Mouse (Mus musculus): Measurements from ENCODE around the gene Lrig2.

Lrig2 gene

GRCm38 (mm10) chr3:104510771-104511429 is 818 bp downstream of the Lrig2 start:
- DNase-seq: no peak

GRCm38 (mm10) chr3:104501648-104502047 is 10.1 kb downstream of the Lrig2 start:
- DNase-seq: no peak

GRCm38 (mm10) chr3:104500881-104501280 is 10.8 kb downstream of the Lrig2 start:
- peak; percentile 47 for DNase-seq

GRCm38 (mm10) chr3:104496176-104496575 is 15.5 kb downstream of the Lrig2 start:
- no peak for DNase-seq

GRCm38 (mm10) chr3:104480946-104481719 is 30.6 kb downstream of the Lrig2 start:
- no peak for DNase-seq

GRCm38 (mm10) chr3:104478056-104478455 is 33.7 kb downstream of the Lrig2 start:
- DNase-seq: no peak

GRCm38 (mm10) chr3:104469421-104469820 is 42.3 kb downstream of the Lrig2 start:
- no peak for DNase-seq

- DNase-seq: no peak
These were observed 50.5 kb downstream of the Lrig2 start for GRCm38 (mm10) chr3:104461226-104461625.

- no peak for DNase-seq
These were observed 53.1 kb downstream of the Lrig2 start for GRCm38 (mm10) chr3:104458588-104458987.

- no peak for DNase-seq
These were observed 56.0 kb downstream of the Lrig2 start for GRCm38 (mm10) chr3:104455506-104456275.

- no peak for DNase-seq
These were observed 64.5 kb downstream of the Lrig2 start for GRCm38 (mm10) chr3:104447240-104447639.

- DNase-seq: no peak
These were observed 65.0 kb downstream of the Lrig2 start for GRCm38 (mm10) chr3:104446689-104447088.

- no peak for DNase-seq
These were observed 66.1 kb downstream of the Lrig2 start for GRCm38 (mm10) chr3:104445576-104445975.

- no peak for DNase-seq
These were observed 66.7 kb downstream of the Lrig2 start for GRCm38 (mm10) chr3:104444946-104445460.

- DNase-seq: no peak
These were observed 67.6 kb downstream of the Lrig2 start for GRCm38 (mm10) chr3:104444082-104444481.

GRCm38 (mm10) chr3:104442357-104442756 is 69.4 kb downstream of the Lrig2 start:
- DNase-seq: peak; percentile 29

GRCm38 (mm10) chr3:104441870-104442283 is 69.8 kb downstream of the Lrig2 start:
- DNase-seq: peak; percentile 95

GRCm38 (mm10) chr3:104441435-104441834 is 70.3 kb downstream of the Lrig2 start:
- DNase-seq: no peak

GRCm38 (mm10) chr3:104438777-104439176 is 72.9 kb downstream of the Lrig2 start:
- DNase-seq: no peak

- peak; percentile 31 for DNase-seq
These were observed 74.1 kb downstream of the Lrig2 start for GRCm38 (mm10) chr3:104437576-104437975.

- DNase-seq: no peak
These were observed 75.8 kb downstream of the Lrig2 start for GRCm38 (mm10) chr3:104435947-104436346.

GRCm38 (mm10) chr3:104434246-104434696 is 77.4 kb downstream of the Lrig2 start:
- DNase-seq: peak; percentile 32

GRCm38 (mm10) chr3:104432651-104433050 is 79.1 kb downstream of the Lrig2 start:
- DNase-seq: no peak

All from kidney, postnatal 14 days (tissue).